Mouse (Mus musculus) mature B cell (primary cell): Measurements from ENCODE around the gene Camta1.

Source experiments
- in situ Hi-C: fragments of 300-500 bp; cut with MboI; formaldehyde crosslinking; loops from 2 replicates; pipeline ENCODE4 v1.14.3; 2019

The Camta1 gene

GRCm38 (mm10) chr4:151603586-151603985, 258.1 kb downstream of the Camta1 start:
- in situ Hi-C loops = no loop called here

GRCm38 (mm10) chr4:151595116-151595515, 266.6 kb downstream of the Camta1 start:
- in situ Hi-C loops = no loop called here

- in situ Hi-C loops = no loop called here
These were observed 268.6 kb downstream of the Camta1 start for GRCm38 (mm10) chr4:151593042-151593441.

- in situ Hi-C loops = no loop called here
These were observed 275.6 kb downstream of the Camta1 start for GRCm38 (mm10) chr4:151586074-151586473.

GRCm38 (mm10) chr4:151577961-151578360, 283.7 kb downstream of the Camta1 start:
- in situ Hi-C loops = no loop called here

GRCm38 (mm10) chr4:151576291-151577108, 285.2 kb downstream of the Camta1 start:
- in situ Hi-C loops = no loop called here

GRCm38 (mm10) chr4:151572716-151573115, 289.0 kb downstream of the Camta1 start:
- in situ Hi-C loops = no loop called here

- in situ Hi-C loops = no loop called here
These were observed 292.1 kb downstream of the Camta1 start for GRCm38 (mm10) chr4:151569586-151569985.

- in situ Hi-C loops = no loop called here
These were observed 292.8 kb downstream of the Camta1 start for GRCm38 (mm10) chr4:151568887-151569286.

GRCm38 (mm10) chr4:151567105-151567504, 294.6 kb downstream of the Camta1 start:
- in situ Hi-C loops = no loop called here

- in situ Hi-C loops = no loop called here
These were observed 306.2 kb downstream of the Camta1 start for GRCm38 (mm10) chr4:151555505-151555904.

- in situ Hi-C loops = no loop called here
These were observed 312.2 kb downstream of the Camta1 start for GRCm38 (mm10) chr4:151549523-151549922.

- in situ Hi-C loops = no loop called here
These were observed 316.2 kb downstream of the Camta1 start for GRCm38 (mm10) chr4:151545452-151545851.

- in situ Hi-C loops = no loop called here
These were observed 317.5 kb downstream of the Camta1 start for GRCm38 (mm10) chr4:151544191-151544590.

- in situ Hi-C loops = no loop called here
These were observed 321.1 kb downstream of the Camta1 start for GRCm38 (mm10) chr4:151540546-151540945.

- in situ Hi-C loops = no loop called here
These were observed 321.8 kb downstream of the Camta1 start for GRCm38 (mm10) chr4:151539881-151540280.

- in situ Hi-C loops = no loop called here
These were observed 322.5 kb downstream of the Camta1 start for GRCm38 (mm10) chr4:151539167-151539525.

- in situ Hi-C loops = no loop called here
These were observed 323.1 kb downstream of the Camta1 start for GRCm38 (mm10) chr4:151538446-151539166.

- in situ Hi-C loops = no loop called here
These were observed 325.7 kb downstream of the Camta1 start for GRCm38 (mm10) chr4:151535916-151536450.

- in situ Hi-C loops = no loop called here
These were observed 328.2 kb downstream of the Camta1 start for GRCm38 (mm10) chr4:151533451-151533850.

- in situ Hi-C loops = no loop called here
These were observed 333.2 kb downstream of the Camta1 start for GRCm38 (mm10) chr4:151528436-151528835.

- in situ Hi-C loops = no loop called here
These were observed 333.9 kb downstream of the Camta1 start for GRCm38 (mm10) chr4:151527763-151528162.

- in situ Hi-C loops = no loop called here
These were observed 341.6 kb downstream of the Camta1 start for GRCm38 (mm10) chr4:151520103-151520502.
